Mouse (Mus musculus): Measurements from ENCODE around the gene Ogfod2.
A peak's percentile ranks its signal among the peaks of the same experiment; 100 is the strongest.

Gene Ogfod2

GRCm38 (mm10) chr5:124150895-124151294, 38.8 kb downstream of the Ogfod2 start:
- DNase-seq (ENCODE audit: low spot score in 2 of 2): no peak

GRCm38 (mm10) chr5:124152734-124153133, 40.6 kb downstream of the Ogfod2 start:
- DNase-seq (ENCODE audit: low spot score in 2 of 2): no peak

- DNase-seq (ENCODE audit: low spot score in 2 of 2): no peak
These were observed 43.8 kb downstream of the Ogfod2 start for GRCm38 (mm10) chr5:124155943-124156342.

GRCm38 (mm10) chr5:124158305-124158704, 46.2 kb downstream of the Ogfod2 start:
- no peak for DNase-seq (ENCODE audit: low spot score in 2 of 2)

- DNase-seq (ENCODE audit: low spot score in 2 of 2): no peak
These were observed 47.4 kb downstream of the Ogfod2 start for GRCm38 (mm10) chr5:124159453-124159852.

GRCm38 (mm10) chr5:124161831-124162230, 49.7 kb downstream of the Ogfod2 start:
- no peak for DNase-seq (ENCODE audit: low spot score in 2 of 2)

- DNase-seq (ENCODE audit: low spot score in 2 of 2): peak in 1 of 2 experiments; percentile 40
These were observed 50.5 kb downstream of the Ogfod2 start for GRCm38 (mm10) chr5:124162577-124162976.

GRCm38 (mm10) chr5:124163445-124163844, 51.3 kb downstream of the Ogfod2 start:
- no peak for DNase-seq (ENCODE audit: low spot score in 2 of 2)

All from urinary bladder, postnatal 4 days (tissue).